Mouse (Mus musculus): ENCODE measurements around the gene Gm48552.

The Gm48552 gene

DNA sequence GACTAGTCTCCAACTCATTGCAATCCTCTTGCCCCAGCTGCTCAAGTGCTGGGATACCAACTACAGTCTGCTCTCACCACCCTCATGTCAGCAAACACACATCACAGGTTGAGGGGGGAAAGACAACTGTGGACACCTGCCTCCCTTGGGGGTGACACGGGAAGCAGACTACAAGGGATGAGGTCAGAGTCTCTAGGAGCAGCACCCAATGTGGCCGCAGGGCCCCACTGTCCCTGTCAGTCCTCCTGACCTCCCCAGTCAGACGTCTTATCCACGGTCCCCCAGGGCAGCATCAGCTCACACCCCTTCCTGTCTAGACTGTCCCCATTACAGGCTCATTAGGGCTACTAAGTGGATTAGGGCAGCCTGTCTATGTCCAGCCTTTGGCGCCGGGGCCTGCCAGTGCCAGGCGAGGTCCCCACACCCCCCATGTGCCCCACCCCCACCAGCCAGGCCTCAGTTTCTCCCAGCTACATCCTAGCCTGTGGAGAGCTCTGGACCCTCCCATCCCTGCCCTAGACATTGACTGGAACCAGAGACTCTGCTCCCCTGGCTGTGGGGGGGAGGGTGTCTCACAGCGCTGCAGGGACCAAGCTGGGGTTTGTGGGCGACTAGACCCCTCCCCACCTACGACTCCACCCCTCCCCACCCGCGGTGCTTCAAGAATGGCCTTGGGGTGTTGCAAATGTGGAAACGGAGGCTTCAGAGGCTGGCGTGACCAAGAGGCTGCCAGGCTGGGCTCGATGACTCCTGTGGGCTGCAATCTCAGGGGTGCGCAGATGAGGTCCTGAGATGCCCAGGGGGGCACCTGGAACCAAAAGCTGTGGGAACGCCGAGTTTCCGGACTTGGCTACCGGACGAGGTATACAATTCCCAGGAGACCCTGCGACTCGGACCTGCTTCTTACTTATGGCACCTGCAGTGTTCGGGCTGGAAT is 18.0 kb downstream of the Gm48552 start:
- DNase-seq (ENCODE audit: low spot score): no peak

- no peak for DNase-seq (ENCODE audit: low spot score)
Observed at GRCm38 (mm10) chr10:81407539-81408423, 19.0 kb downstream of the Gm48552 start.

DNA sequence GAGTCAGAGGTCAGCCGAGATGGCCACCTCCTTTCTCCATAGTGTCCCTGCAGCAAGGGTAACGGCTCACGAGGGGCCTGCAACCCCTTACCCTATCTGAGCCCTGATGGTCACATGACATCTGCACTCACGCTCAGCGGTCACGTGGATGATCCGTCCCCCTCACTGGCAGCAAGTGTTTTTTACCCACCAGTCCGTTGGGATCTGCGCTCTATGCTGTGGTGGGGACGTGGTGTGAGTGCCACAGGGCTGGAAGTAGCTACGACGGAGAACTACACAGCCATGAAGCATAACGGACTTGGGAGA is 19.6 kb downstream of the Gm48552 start:
- DNase-seq (ENCODE audit: low spot score): no peak

- DNase-seq (ENCODE audit: low spot score): no peak
Observed at GRCm38 (mm10) chr10:81408871-81409291, 20.1 kb downstream of the Gm48552 start.

DNA sequence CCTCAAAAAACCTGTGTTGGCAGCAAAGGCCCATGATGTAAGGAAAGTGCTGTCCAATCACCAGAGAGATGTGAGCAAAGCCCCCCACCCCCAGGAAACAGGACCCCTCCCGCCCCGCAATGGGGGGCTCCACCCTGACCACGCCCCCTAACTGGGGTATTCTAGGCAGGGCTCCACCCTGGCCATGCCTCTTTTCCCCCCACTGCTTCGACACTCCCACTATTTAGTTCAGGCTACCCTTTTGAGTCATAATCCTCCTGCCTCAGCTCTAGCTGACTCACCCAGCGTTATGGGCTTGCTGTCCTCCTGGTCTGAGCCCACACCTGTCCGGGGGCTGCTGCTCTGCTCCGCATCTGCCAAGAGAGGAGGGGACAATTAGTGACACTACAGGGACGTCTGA is 20.5 kb downstream of the Gm48552 start:
- DNase-seq (ENCODE audit: low spot score): no peak

GRCm38 (mm10) chr10:81410350-81410749 is 21.5 kb downstream of the Gm48552 start:
- DNase-seq (ENCODE audit: low spot score): no peak

GRCm38 (mm10) chr10:81410981-81411380 is 22.2 kb downstream of the Gm48552 start:
- no peak for DNase-seq (ENCODE audit: low spot score)

- DNase-seq (ENCODE audit: low spot score): no peak
Observed at GRCm38 (mm10) chr10:81411471-81412400, 22.9 kb downstream of the Gm48552 start.

GRCm38 (mm10) chr10:81412586-81413309 is 23.9 kb downstream of the Gm48552 start:
- DNase-seq (ENCODE audit: low spot score): no peak

DNA sequence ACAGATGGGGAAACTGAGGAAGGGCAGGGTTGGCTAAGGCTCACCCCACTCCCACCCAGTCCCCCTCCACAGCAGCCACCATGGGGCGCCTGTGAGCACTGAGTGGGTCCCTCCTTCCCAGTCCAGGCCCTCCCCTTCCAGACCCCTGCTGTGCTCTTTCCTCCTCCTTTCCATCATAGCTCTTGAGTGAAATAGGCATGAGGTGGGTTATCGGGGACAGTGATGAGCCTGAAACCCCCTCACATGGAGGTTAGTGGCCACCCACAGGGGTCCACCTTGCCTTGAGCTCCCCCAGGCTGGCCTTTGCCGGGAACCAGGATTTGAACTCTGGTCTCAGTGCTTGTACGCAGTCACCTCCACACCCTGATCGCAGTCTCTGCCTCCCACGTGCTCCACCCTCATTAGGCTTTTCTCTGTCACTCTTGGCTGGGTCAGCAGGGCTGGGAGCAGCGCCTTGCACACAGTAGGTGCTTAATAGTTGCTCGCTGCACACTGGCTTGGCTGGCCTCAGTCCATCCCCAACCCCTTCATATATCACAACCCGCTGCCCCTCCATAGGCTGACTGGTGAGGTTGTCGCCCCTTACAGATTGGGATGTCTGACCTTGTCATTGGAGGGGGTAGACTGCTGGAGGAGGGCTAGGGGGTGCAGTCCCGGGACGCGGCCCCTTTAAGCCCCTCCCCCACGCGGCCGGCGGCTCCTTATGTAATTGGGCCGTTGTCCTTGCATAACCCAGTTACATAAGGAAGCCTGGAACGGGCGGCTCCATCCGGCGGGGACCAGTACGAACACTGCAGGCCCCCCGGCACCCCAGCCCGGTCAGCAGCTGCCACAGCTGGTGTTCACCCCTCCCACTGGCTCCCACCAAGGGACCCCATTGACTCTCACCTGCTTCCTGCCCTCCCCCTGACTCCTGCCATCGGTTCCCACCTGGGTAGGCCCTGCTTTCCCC is 24.8 kb downstream of the Gm48552 start:
- DNase-seq (ENCODE audit: low spot score): peak; percentile 80

DNA sequence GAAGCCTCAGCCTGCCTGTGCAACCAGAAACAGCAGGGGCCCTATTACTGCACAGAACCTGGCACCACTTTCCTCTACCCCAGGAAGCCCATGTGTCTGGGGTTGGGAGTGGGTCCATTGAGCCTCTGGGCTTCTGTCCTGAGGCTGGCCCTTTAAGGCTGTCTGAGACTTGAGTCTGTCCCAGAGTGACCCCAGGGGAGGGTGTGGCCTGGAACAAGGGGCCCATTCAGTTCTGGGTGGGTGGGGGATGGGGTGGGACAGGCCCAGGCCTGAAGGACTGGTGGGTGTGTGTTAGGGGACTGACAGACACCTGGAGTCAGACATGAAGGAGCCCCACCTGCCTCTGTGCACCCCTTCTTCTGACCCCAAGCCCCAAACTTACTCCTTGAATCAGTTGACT is 25.9 kb downstream of the Gm48552 start:
- no peak for DNase-seq (ENCODE audit: low spot score)

DNA sequence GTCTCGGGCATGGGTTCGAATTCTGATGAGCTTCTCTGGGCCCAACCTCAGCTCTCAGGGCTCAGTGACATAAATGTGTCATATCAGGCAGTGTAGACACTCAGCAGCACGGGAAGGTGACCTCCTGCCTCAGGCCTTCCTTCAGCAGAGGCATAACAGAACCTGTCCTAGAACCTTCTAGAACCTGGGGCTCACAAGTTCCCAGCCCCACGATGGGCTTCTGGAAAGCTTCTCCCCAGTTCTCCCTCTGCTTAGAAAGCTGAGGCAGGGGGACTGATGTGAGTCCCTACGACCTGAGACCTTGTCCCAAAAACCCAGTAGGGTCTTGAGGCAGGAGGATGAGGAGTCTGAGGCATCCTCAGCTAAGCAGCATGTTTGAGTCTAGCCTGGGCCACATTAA is 26.3 kb downstream of the Gm48552 start:
- DNase-seq (ENCODE audit: low spot score): no peak

GRCm38 (mm10) chr10:81415549-81416310 is 26.9 kb downstream of the Gm48552 start:
- DNase-seq (ENCODE audit: low spot score): no peak

GRCm38 (mm10) chr10:81416581-81417226 is 27.9 kb downstream of the Gm48552 start:
- DNase-seq (ENCODE audit: low spot score): no peak

- no peak for DNase-seq (ENCODE audit: low spot score)
Observed at GRCm38 (mm10) chr10:81417227-81418215, 28.7 kb downstream of the Gm48552 start.

DNA sequence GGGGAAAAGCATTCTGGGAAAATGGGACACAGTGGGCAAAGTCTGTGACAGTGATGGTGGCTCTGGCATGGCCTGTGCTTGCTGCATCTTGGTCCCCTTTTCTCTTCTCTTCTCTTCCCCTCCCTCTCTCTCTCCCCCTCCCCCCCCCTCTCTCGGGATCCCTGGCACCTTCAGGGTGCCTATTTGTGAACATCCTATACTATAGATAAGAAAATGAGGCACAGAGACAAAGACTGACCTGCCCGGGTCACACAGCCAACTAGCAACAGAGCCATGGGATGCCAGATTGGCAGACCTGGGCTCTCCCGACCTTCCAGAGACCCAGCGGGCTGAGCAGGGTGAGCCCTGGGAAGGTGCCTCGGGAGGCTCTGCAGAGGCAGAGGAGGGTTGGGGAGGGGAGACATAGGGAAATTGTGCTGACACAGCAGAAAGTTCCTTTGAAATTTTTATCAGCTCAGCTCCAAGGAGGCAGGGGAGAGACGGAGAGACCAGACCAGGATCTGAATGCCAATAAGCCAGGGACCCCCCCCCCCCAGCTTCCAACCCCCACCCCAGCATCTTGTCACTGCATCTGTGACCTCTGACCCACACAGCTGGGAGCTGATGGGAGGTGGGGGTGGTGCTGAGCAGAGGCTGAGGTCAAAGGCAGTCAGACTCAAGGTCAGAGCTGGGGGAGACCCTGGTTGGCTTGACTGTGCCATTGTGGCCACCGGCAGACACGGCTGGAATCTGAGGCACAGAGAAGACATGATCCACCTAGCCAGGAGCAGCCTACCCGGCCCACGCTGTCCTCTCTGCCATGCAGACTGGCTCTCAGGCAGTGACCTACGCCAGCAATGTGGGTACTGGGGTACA is 29.6 kb downstream of the Gm48552 start:
- peak; percentile 5 for DNase-seq (ENCODE audit: low spot score)
